Mouse (Mus musculus) adrenal gland, postnatal 36 days (tissue): Measurements from ENCODE around the gene Polq. TPM values are rescaled to one million over a fixed set of nuclear protein-coding genes. Genes with fewer than 3 reads are reported as not detected.

ENCODE experiments used
- DNase-seq, 2 experiments: peaks; one replicate each; pipeline ENCODE4 v3.0.0; 2021; ENCODE audit warnings: mixed read lengths in 1 of 2
- long read RNA-seq, 2 experiments: library from polyadenylated mRNA; stranded (forward); transcript quantifications; one replicate each; pipeline ENCODE4 v2.0.0; 2021; ENCODE audit warnings: borderline sequencing depth in 2 of 2
- total RNA-seq, 2 experiments: library from RNA; stranded (reverse); gene quantifications; 2 replicates each; pipeline ENCODE4 v1.2.3; 2021

Polq gene
- under 1 TPM; 0.66 to 0.76 TPM for total RNA-seq
- long read RNA-seq, experiment 1, partial matches to known transcripts: 1 of 1 reads
- long read RNA-seq, experiment 1, other reads (novel, unspliced or antisense): 0 of 1 reads
- long read RNA-seq, experiment 2: 0 reads

- DNase-seq: peak; percentile 95 to 96
Measured at GRCm38 (mm10) chr16:37011061-37011921, at the start of gene Polq. Gene Polq (plus strand): TSS chr16:37011786.

- DNase-seq: no peak
Measured at GRCm38 (mm10) chr16:36963415-36963814, 48.2 kb upstream of the Polq start.

- no peak for DNase-seq
Measured at GRCm38 (mm10) chr16:36979127-36979526, 32.5 kb upstream of the Polq start.

GRCm38 (mm10) chr16:36983796-36984195 is 27.8 kb upstream of the Polq start:
- DNase-seq: no peak

GRCm38 (mm10) chr16:36985636-36986042 is 25.9 kb upstream of the Polq start:
- DNase-seq: no peak

- no peak for DNase-seq
Measured at GRCm38 (mm10) chr16:36987399-36987798, 24.2 kb upstream of the Polq start.

GRCm38 (mm10) chr16:36988066-36988465 is 23.5 kb upstream of the Polq start:
- no peak for DNase-seq

- no peak for DNase-seq
Measured at GRCm38 (mm10) chr16:36989493-36989892, 22.1 kb upstream of the Polq start.

GRCm38 (mm10) chr16:36989999-36990625 is 21.5 kb upstream of the Polq start, which contains the start of gene Fbxo40:
Gene Fbxo40 (minus strand): TSS chr16:36990467.
- DNase-seq: no peak

GRCm38 (mm10) chr16:36997650-36998049 is 13.9 kb upstream of the Polq start:
- DNase-seq: peak; percentile 4 to 15

GRCm38 (mm10) chr16:36999366-36999972 is 12.1 kb upstream of the Polq start:
- DNase-seq: no peak

- DNase-seq: no peak
Measured at GRCm38 (mm10) chr16:37009262-37009661, 2.3 kb upstream of the Polq start.

- peak in 1 of 2 experiments; percentile 4 for DNase-seq
Measured at GRCm38 (mm10) chr16:37010370-37010769, 1.2 kb upstream of the Polq start.

GRCm38 (mm10) chr16:37011922-37012289 is 320 bp downstream of the Polq start:
- peak in 1 of 2 experiments; percentile 15 for DNase-seq

- no peak for DNase-seq
Measured at GRCm38 (mm10) chr16:37012336-37012735, 750 bp downstream of the Polq start.

- DNase-seq: no peak
Measured at GRCm38 (mm10) chr16:37027581-37027980, 16.0 kb downstream of the Polq start.

- no peak for DNase-seq
Measured at GRCm38 (mm10) chr16:37031996-37032395, 20.4 kb downstream of the Polq start.

GRCm38 (mm10) chr16:37034751-37035150 is 23.2 kb downstream of the Polq start:
- DNase-seq: no peak

- no peak for DNase-seq
Measured at GRCm38 (mm10) chr16:37059631-37060030, 48.0 kb downstream of the Polq start.

GRCm38 (mm10) chr16:37061261-37061660 is 49.7 kb downstream of the Polq start:
- DNase-seq: no peak

- DNase-seq: no peak
Measured at GRCm38 (mm10) chr16:37072354-37072753, 60.8 kb downstream of the Polq start.

- DNase-seq: no peak
Measured at GRCm38 (mm10) chr16:37089648-37090047, 78.1 kb downstream of the Polq start.
